Mouse (Mus musculus): ENCODE data around the gene Angel2.

Angel2 gene

GRCm38 (mm10) chr1:190979100-190979563 is 54.2 kb downstream of the Angel2 start, which contains the start of gene Vash2:
Gene Vash2 (minus strand): TSS chr1:190979296.
- peak; percentile 91 for DNase-seq (ENCODE audit: low read depth, low spot score)

DNA sequence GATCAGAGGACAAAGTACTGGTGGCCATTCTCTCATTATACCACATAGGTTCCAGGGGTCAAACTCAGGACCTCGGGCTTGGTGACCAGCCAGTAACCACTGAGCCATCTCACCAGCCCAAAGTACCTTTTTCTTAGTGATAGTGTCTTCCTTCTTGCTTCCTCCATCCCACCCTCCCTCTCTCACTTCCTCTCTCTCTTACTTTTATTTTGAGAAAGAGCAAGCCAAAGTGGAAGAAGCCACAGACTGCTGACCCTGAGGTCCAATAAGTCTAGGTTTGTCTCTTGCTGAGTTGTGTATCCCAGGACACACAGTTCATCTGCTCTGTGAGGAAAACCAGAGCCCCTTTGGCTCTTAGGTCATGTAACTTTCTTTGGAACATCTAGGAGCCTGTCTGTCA is 55.6 kb downstream of the Angel2 start:
- DNase-seq (ENCODE audit: low read depth, low spot score) = no peak

DNA sequence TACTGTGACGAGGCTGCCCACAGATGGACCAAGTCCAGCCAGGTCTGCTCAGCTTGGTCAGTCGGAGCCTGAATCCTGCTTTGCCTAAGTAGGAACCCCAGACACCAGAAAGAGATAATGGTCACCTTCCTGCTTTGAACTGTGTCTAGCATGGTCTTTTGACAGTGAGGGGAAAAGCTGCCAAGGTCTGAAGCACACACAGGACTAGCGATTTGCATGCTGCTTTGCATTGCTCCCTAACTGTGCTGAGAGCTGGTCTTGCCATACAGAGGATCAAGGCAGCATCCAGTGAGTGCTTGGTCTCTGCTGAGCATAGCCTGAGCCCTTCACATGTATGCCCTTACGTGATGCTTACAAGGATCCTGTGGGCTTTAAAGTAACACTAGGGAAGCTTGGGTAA is 56.5 kb downstream of the Angel2 start:
- no peak for DNase-seq (ENCODE audit: low read depth, low spot score)

DNA sequence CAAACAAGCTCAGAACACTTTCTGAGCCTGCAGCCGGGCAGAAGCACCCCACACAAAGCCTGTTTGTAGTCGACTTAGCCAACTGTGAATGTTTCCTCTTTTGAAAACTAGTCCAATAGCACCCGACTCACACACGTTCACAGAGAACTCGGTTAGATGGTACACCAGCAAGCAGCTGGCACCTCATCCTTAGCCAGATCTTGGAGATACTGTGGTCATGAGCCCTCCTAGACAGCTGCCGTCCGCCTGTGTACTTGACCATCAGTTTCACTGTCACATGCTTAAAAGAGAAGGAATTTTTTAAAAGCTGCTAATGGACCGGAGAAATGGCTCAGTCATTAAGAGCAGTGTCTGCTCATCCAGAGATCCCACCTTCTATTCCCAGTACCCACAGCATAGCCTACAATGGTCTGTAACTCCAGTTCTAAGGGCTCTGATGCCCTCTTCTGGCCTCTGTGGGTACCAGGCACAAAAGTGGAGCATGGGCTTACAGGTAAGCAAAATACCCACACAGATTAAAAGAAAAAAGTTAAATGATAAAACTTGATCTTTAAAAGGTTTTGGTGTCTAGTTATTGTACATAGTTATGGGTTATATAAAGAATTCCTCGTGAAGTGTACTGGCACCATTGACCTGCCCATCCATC is 64.6 kb downstream of the Angel2 start:
- no peak for DNase-seq (ENCODE audit: low read depth, low spot score)

DNA sequence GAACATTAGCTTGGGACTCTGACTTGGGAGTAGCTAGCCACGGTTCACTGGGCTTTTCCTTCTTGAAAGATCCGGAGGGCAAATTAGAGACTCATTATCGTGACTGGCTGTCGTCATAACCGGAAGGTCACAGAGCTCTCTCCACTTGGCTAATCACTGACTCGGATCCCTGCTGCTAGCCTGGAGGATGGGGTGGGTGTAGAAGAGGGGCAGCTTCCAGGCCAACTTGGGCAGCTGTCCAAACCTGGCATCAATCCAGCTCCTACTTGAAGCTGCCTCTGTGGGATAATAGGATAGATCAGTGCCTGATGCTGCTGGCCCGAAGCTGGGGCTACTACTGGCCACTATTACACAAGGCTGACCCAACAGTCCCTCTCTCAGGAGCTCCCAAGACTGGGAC is 70.6 kb downstream of the Angel2 start:
- no peak for DNase-seq (ENCODE audit: low read depth, low spot score)

- no peak for DNase-seq (ENCODE audit: low read depth, low spot score)
Measured at GRCm38 (mm10) chr1:190996346-190996877, 71.5 kb downstream of the Angel2 start.

Data from brain, embryonic 18.5 days (tissue).